Mouse (Mus musculus) hindbrain, embryonic 15.5 days (tissue): ENCODE data around the gene B3gnt6. TPM values are rescaled to one million over a fixed set of nuclear protein-coding genes. Genes with fewer than 3 reads are reported as not detected.

Source experiments
- ATAC-seq: fragments of 200-750 bp; cut with Nextera tagmentation; 2 replicates; pipeline ENCODE4 v1.8.0; 2017; ENCODE audit warnings: low read depth, moderate number of reproducible peaks, moderate TSS enrichment; ENCODE audit not compliant: low FRiP score
- H3K27ac ChIP-seq: fragments of 300-500 bp; sonication (generic); replicated peaks from 2 replicates; pipeline ENCODE4 v1.5.1; 2015; ENCODE audit warnings: mild to moderate bottlenecking, inconsistent platforms
- H3K27me3 ChIP-seq: fragments of 300-500 bp; sonication (generic); 2 replicates; pipeline ENCODE4 v1.6.1; 2015; ENCODE audit warnings: control low read depth, inconsistent platforms
- H3K36me3 ChIP-seq: fragments of 300-500 bp; sonication (generic); 2 replicates; pipeline ENCODE4 v1.6.1; 2015; ENCODE audit warnings: control low read depth, inconsistent platforms
- H3K4me1 ChIP-seq: fragments of 300-500 bp; sonication (generic); replicated peaks from 2 replicates; pipeline ENCODE4 v1.6.1; 2015; ENCODE audit warnings: control low read depth, inconsistent platforms
- H3K4me2 ChIP-seq: fragments of 300-500 bp; sonication (generic); 2 replicates; pipeline ENCODE4 v1.6.1; 2015; ENCODE audit warnings: moderate library complexity, mild to moderate bottlenecking, inconsistent platforms
- H3K4me3 ChIP-seq: fragments of 300-500 bp; sonication (generic); 2 replicates; pipeline ENCODE4 v1.5.1; 2015; ENCODE audit warnings: mild to moderate bottlenecking, inconsistent platforms
- H3K9ac ChIP-seq: fragments of 300-500 bp; sonication (generic); 2 replicates; pipeline ENCODE4 v1.6.1; 2015; ENCODE audit warnings: inconsistent platforms
- H3K9me3 ChIP-seq: fragments of 300-500 bp; sonication (generic); 2 replicates; pipeline ENCODE4 v1.6.1; 2016; ENCODE audit warnings: control low read depth, inconsistent platforms
- WGBS: fragments of 180-500 bp; shearing (Covaris S2); methylation state at CpG from one replicate; pipeline ENCODE4 v1.1.7; 2015; 5-methylcytosine and 5-hydroxymethylcytosine counted together
- polyA plus RNA-seq: library from polyadenylated mRNA; unstranded; fragments of >200 nt; fragmentation: Nextera tagmentation; extraction: Ambion mirVana; gene quantifications from 2 replicates; pipeline ENCODE4 v1.2.1, GENCODE M21; 2015

Gene B3gnt6
- polyA plus RNA-seq, 1 experiment from 2014 or later: 0.45 TPM

GRCm38 (mm10) chr7:98174883-98175755 is 24.2 kb downstream of the B3gnt6 start:
- 81% methylated on average over 4 of the region's 4 CpGs for WGBS
- Histone ChIP-seq H3K27ac (no peak overlapping the region), H3K27me3 (no peaks in the 10 kb centered on the region), H3K4me3 (no peak overlapping the region), H3K36me3 (no peaks in the 10 kb centered on the region), H3K4me1 (peaks cover 31% of the 10 kb centered on the region), H3K9ac (no peak overlapping the region), H3K9me3 (no peaks in the 10 kb centered on the region), H3K4me2 (no peak overlapping the region)
- ATAC-seq: no peak

GRCm38 (mm10) chr7:98173408-98173807 is 25.9 kb downstream of the B3gnt6 start:
- Histone ChIP-seq H3K27me3 (no peaks in the 10 kb centered on the region), H3K9ac (no peak overlapping the region), H3K4me2 (no peak overlapping the region), H3K36me3 (no peaks in the 10 kb centered on the region), H3K9me3 (no peaks in the 10 kb centered on the region), H3K27ac (no peak overlapping the region), H3K4me1 (peaks cover 26% of the 10 kb centered on the region), H3K4me3 (no peak overlapping the region)
- ATAC-seq: no peak
- 61% methylated on average over 4 of the region's 4 CpGs for WGBS

DNA sequence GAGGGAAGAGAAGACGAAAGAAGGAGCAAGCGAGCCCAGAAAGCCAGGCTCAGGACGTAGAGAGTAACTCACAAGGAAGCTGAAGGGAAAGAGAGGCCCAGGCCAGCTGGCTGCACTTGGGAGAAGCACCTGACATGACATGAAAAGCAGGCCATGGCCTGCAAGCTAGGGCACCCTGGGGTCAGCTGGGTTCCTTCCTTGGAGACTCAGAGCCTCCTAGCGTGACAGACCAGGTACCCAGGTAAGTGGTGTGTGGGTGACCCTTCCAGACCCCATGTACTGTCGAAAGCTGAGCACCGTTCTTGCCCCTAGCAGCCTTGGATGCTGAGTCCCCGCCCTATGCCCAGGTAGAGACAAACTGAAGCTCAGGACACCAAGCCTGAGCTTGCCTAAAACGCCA is 26.6 kb downstream of the B3gnt6 start:
- Histone ChIP-seq H3K4me2 (no peak overlapping the region), H3K4me3 (no peak overlapping the region), H3K27ac (no peak overlapping the region), H3K36me3 (no peaks in the 10 kb centered on the region), H3K9me3 (no peaks in the 10 kb centered on the region), H3K4me1 (peaks cover 24% of the 10 kb centered on the region), H3K9ac (no peak overlapping the region), H3K27me3 (no peaks in the 10 kb centered on the region)
- WGBS: 89% methylated on average over 8 of the region's 8 CpGs
- no peak for ATAC-seq

DNA sequence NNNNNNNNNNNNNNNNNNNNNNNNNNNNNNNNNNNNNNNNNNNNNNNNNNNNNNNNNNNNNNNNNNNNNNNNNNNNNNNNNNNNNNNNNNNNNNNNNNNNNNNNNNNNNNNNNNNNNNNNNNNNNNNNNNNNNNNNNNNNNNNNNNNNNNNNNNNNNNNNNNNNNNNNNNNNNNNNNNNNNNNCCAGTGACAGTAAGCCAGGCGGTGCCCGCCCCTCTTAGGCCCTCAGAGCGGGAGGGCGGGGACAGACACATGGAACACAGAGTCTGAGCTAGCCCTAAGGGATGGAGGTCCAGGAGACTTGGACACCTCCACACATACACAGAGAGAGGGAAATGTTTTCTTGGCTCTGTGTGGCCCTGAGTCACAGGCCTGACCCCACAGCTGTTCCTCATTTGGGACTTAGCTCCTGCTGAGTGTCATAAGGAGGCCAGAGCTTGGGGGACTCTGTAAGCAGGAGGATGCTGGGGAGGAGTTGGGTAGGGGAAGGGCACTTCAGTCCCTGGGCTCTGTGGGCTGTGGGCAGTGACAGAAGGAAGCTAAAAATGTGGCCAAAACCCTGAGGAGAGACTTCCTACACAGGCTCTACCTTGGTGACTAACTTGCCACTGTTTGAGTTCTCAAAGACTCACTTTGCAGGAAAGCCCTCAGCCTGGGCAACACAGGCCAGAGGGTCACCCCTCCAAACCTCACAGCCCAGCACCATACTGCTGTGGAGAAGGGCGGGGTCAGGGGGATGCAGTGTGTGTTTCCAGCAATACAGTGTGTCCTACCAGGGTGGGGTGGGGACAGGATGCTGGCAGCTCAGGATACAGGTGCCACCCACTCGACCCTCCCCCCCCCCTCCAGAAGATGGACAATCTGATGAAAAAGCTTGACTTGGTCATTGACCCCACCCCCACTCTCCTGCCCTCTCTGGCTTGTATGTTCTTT is 27.9 kb downstream of the B3gnt6 start:
- Histone ChIP-seq H3K27ac (no peak overlapping the region), H3K4me2 (no peak overlapping the region), H3K9ac (no peak overlapping the region), H3K4me1 (peaks cover 12% of the 10 kb centered on the region), H3K9me3 (no peaks in the 10 kb centered on the region), H3K27me3 (no peaks in the 10 kb centered on the region), H3K36me3 (no peaks in the 10 kb centered on the region), H3K4me3 (no peak overlapping the region)
- ATAC-seq: peak; percentile 19; the same call in 1 of the 2 replicates
- 69% methylated on average over 6 of the region's 6 CpGs for WGBS

- WGBS: 42% methylated on average over 10 of the region's 10 CpGs
Observed at GRCm38 (mm10) chr7:98164999-98165528, 34.2 kb downstream of the B3gnt6 start.

DNA sequence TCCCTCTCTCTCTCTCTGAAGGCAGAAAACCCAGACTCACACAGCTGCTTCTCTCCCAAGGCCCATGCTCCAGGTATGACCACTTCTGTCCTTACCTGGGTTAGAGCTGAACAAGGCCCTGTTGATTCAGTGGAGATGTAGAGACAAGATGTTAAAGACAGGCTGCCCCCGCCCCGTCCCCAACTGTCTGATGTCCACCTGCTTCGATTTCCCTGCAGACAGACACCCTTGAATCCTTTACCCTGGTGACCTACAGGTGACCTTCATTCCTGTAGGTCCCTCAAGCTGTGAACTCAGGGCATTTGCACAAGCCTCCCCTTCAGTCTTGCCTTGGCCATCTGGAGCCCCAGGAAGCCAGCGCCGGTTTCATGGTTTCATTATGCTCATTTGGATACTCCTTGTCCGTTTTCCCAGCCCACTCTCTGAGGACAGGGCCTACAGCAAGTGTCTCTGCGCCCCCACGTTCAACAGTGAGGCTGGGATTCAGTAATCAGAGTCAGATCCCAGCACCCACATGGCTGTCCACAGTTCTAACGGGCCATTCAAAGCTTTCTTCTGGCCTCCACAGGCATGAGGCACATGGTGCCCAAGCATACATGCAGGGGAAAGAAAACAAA is 34.8 kb downstream of the B3gnt6 start:
- Histone ChIP-seq H3K36me3 (no peaks in the 10 kb centered on the region), H3K4me3 (no peak overlapping the region), H3K9ac (no peak overlapping the region), H3K4me1 (peaks cover 21% of the 10 kb centered on the region), H3K27ac (peak overlapping the region; percentile 40; the same call in 1 of the 2 replicates), H3K9me3 (no peaks in the 10 kb centered on the region), H3K4me2 (no peak overlapping the region), H3K27me3 (no peaks in the 10 kb centered on the region)
- ATAC-seq: no peak
- 63% methylated on average over 9 of the region's 9 CpGs for WGBS

More at GRCm38 (mm10) chr7:98164999-98165528, 34.2 kb downstream of the B3gnt6 start:
- H3K36me3 ChIP-seq: no peaks in the 10 kb centered on the region
- H3K27ac ChIP-seq: peak overlapping the region; percentile 40; the same call in 1 of the 2 replicates
- H3K4me2 ChIP-seq: no peak overlapping the region
- no peak overlapping the region for H3K9ac ChIP-seq
- no peaks in the 10 kb centered on the region for H3K27me3 ChIP-seq
- no peak overlapping the region for H3K4me3 ChIP-seq
- ATAC-seq: peak; percentile 17; the same call in 1 of the 2 replicates
- peaks cover 20% of the 10 kb centered on the region for H3K4me1 ChIP-seq
- H3K9me3 ChIP-seq: no peaks in the 10 kb centered on the region

GRCm38 (mm10) chr7:98163700-98164099 is 35.6 kb downstream of the B3gnt6 start:
- H3K9me3 ChIP-seq: no peaks in the 10 kb centered on the region
- WGBS: 58% methylated on average over 3 of the region's 3 CpGs
- no peak overlapping the region for H3K27ac ChIP-seq
- H3K4me3 ChIP-seq: no peak overlapping the region
- no peak overlapping the region for H3K9ac ChIP-seq
- H3K36me3 ChIP-seq: no peaks in the 10 kb centered on the region
- H3K27me3 ChIP-seq: no peaks in the 10 kb centered on the region
- no peak for ATAC-seq
- no peak overlapping the region for H3K4me2 ChIP-seq
- H3K4me1 ChIP-seq: peaks cover 21% of the 10 kb centered on the region

DNA sequence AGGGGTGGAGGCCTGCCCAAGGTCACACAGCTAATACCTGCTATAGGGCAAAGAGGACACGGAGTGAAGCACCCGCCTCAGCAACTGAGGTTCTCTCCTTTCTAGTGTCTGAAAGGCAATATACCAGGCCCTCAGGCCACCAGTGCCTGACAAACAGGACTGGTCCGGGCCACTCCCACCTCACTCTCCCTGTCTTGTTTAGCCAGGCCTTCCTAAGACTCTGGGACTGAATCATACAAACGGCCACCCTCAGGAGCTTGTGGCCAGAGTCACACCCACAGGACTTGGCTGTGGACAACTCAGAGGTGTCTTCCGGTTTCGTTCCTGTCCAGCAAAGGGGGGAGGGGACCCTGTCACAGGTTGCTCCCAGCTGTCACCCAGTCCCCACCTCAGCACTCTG is 37.0 kb downstream of the B3gnt6 start:
- no peak overlapping the region for H3K4me2 ChIP-seq
- H3K27me3 ChIP-seq: no peaks in the 10 kb centered on the region
- no peak for ATAC-seq
- H3K27ac ChIP-seq: no peak overlapping the region
- H3K36me3 ChIP-seq: no peaks in the 10 kb centered on the region
- 82% methylated on average over 6 of the region's 6 CpGs for WGBS
- H3K4me1 ChIP-seq: peaks cover 33% of the 10 kb centered on the region
- H3K9ac ChIP-seq: no peak overlapping the region
- H3K4me3 ChIP-seq: no peak overlapping the region
- H3K9me3 ChIP-seq: no peaks in the 10 kb centered on the region

DNA sequence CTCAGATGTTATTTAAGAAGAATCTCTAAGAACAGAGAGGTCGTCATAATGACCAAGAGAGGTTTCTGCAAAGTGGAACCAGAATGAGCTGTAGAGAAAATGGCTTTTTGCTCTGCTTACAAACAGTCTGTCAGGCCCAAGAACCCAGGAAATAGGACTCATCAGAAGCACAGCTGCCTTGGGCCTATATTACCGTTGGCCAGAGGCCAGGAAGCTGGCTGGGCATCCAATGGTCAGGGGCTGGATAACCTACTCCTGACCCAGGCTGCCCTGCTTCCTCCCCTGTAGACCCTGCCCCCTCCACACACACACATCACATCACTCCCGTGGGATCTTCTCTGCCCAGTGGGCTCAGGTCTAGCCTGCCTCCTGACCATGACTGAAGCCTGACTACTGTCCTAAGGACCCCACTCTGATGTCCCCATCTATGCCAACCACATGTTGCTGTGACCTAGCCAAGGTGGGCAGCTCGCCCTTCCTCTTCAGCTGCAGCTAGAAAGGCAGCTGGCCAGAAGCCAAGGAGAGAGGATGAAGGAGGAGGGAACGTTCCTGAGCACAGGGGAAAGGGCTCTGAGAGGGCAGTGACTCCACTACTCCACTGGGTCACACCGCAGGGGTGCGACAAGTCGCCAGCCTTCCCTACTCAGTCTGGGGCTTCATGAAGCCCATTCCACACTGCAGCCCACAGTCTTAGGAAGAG is 39.1 kb downstream of the B3gnt6 start:
- Histone ChIP-seq H3K4me1 (peaks cover 41% of the 10 kb centered on the region), H3K27me3 (no peaks in the 10 kb centered on the region), H3K9me3 (no peaks in the 10 kb centered on the region), H3K4me3 (no peak overlapping the region), H3K4me2 (no peak overlapping the region), H3K36me3 (no peaks in the 10 kb centered on the region), H3K27ac (no peak overlapping the region), H3K9ac (no peak overlapping the region)
- no peak for ATAC-seq
- WGBS: 56% methylated on average over 8 of the region's 8 CpGs

GRCm38 (mm10) chr7:98158481-98158880 is 40.8 kb downstream of the B3gnt6 start:
- Histone ChIP-seq H3K4me2 (no peak overlapping the region), H3K27ac (no peak overlapping the region), H3K36me3 (no peaks in the 10 kb centered on the region), H3K9me3 (no peaks in the 10 kb centered on the region), H3K4me1 (peaks cover 33% of the 10 kb centered on the region), H3K27me3 (no peaks in the 10 kb centered on the region), H3K4me3 (no peak overlapping the region), H3K9ac (no peak overlapping the region)
- WGBS: 58% methylated on average over 8 of the region's 8 CpGs
- ATAC-seq: no peak

DNA sequence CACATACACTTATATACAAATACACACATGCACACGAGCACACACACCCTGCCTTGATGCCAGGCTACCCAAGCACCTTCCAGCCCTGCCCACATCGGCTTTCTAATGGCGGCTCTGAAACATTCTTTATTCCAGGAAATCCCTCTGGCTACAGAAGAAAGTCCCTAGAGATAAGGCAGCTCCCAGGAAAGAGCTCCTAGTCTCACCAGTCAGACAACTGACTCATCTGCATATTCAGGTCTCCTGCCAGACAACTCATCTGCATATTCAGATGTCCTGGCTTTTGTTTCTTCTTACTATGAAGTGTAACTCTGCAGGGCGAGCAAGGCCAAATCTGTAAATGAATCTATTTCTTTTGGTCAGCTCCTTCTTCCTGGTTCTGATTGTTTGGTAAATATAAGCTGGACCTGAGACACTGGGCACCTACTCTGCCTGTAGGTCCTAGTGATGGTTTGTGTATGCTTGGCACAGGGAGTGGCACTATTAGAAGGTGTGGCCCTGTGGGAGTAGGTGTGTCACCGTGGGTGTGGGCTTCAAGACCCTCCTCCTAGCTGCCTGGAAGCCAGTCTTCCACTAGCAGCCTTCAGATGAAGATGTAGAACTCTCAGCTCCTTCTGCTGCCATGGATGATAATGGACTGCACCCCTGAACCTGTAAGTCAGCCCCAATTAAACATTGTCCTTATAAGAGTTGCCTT is 41.5 kb downstream of the B3gnt6 start:
- WGBS: 40% methylated on average over 5 of the region's 5 CpGs
- Histone ChIP-seq H3K4me3 (no peak overlapping the region), H3K27ac (no peak overlapping the region), H3K36me3 (no peaks in the 10 kb centered on the region), H3K9me3 (no peaks in the 10 kb centered on the region), H3K4me2 (no peak overlapping the region), H3K4me1 (peaks cover 33% of the 10 kb centered on the region), H3K9ac (no peak overlapping the region), H3K27me3 (no peaks in the 10 kb centered on the region)
- ATAC-seq: no peak
